Mouse (Mus musculus): ENCODE results near the gene Golph3l. TPM values are rescaled to one million over a fixed set of nuclear protein-coding genes. Genes with fewer than 3 reads are reported as not detected.

Golph3l gene
- polyA plus RNA-seq, 1 experiment = 39.0 TPM

DNA sequence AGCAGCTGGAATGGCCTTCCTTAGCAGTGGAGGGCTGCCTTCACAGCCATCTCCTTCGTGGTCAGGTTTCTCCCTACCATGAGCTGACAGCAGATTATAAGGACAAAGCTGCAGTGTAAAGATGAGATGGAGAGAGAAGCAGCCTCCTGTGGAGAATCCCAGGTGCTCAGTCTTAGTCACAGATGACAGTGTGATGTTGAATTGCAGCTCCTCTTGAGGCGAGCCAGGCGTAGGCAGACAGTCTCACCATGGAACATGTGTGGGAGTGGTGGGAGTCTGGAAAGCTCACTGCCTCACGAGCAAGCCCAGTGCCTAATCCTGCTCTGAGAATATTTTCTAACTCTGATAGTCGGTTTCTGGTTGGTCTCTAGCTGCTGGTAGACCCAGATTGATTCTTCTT, 39.0 kb downstream of the Golph3l start:
- H3K4me3 ChIP-seq (ENCODE audit: low read depth, low read length) = no peak overlapping the region
- peaks cover 6% of the 10 kb centered on the region for H3K4me1 ChIP-seq (ENCODE audit: control insufficient read depth, insufficient read depth, low read length)
- H3K9me3 ChIP-seq (replicated peaks; ENCODE audit: control insufficient read depth, insufficient read depth, low read length, poor library complexity, severe bottlenecking) = no peaks in the 10 kb centered on the region
- no peaks in the 10 kb centered on the region for H3K27me3 ChIP-seq (ENCODE audit: control insufficient read depth, insufficient read depth, low read length, poor library complexity, severe bottlenecking)
- TF ChIP-seq EP300 (IDR thresholded peaks at IDR 0.05; ENCODE audit: insufficient read depth, low read depth, low read length) (no peak), POLR2A (IDR thresholded peaks at IDR 0.05; ENCODE audit: insufficient read depth, low read length) (no peak), CTCF (IDR thresholded peaks at IDR 0.05; ENCODE audit: low read depth, low read length) (no peak)
- H3K27ac ChIP-seq (ENCODE audit: insufficient read depth, low read length) = no peak overlapping the region
- peaks cover 48% of the 10 kb centered on the region for H3K36me3 ChIP-seq (ENCODE audit: control insufficient read depth, insufficient read depth, low read length, poor library complexity, severe bottlenecking)
- no peak overlapping the region for H3K9ac ChIP-seq (ENCODE audit: low read depth, poor library complexity, severe bottlenecking)

DNA sequence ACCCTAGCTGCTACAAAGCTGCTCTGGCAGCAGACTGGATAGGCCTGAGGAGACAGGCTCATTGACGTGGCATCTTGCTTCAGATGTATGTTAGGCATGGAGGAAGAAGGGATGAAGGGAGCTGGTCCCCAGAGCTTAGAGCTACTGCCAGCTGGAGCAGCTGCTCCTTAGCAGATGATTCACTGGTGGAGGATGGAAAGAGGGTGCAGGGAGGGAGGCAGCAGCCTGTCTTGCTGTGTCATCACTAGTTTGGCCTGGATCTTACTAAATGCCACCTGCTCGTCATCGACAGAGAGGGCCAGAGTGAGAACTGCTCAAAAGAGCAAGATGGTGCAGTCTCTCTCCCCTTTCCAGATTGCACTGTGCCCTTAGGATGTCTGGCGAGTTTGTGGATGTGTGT, 41.0 kb downstream of the Golph3l start:
- H3K27ac ChIP-seq (ENCODE audit: insufficient read depth, low read length) = no peak overlapping the region
- H3K9ac ChIP-seq (ENCODE audit: low read depth, poor library complexity, severe bottlenecking) = no peak overlapping the region
- peaks cover 5% of the 10 kb centered on the region for H3K4me1 ChIP-seq (ENCODE audit: control insufficient read depth, insufficient read depth, low read length)
- peaks cover 61% of the 10 kb centered on the region for H3K36me3 ChIP-seq (ENCODE audit: control insufficient read depth, insufficient read depth, low read length, poor library complexity, severe bottlenecking)
- H3K4me3 ChIP-seq (ENCODE audit: low read depth, low read length) = no peak overlapping the region
- no peaks in the 10 kb centered on the region for H3K9me3 ChIP-seq (replicated peaks; ENCODE audit: control insufficient read depth, insufficient read depth, low read length, poor library complexity, severe bottlenecking)
- TF ChIP-seq POLR2A (IDR thresholded peaks at IDR 0.05; ENCODE audit: insufficient read depth, low read length) (no peak), CTCF (IDR thresholded peaks at IDR 0.05; ENCODE audit: low read depth, low read length) (no peak), EP300 (IDR thresholded peaks at IDR 0.05; ENCODE audit: insufficient read depth, low read depth, low read length) (no peak)
- H3K27me3 ChIP-seq (ENCODE audit: control insufficient read depth, insufficient read depth, low read length, poor library complexity, severe bottlenecking) = no peaks in the 10 kb centered on the region

DNA sequence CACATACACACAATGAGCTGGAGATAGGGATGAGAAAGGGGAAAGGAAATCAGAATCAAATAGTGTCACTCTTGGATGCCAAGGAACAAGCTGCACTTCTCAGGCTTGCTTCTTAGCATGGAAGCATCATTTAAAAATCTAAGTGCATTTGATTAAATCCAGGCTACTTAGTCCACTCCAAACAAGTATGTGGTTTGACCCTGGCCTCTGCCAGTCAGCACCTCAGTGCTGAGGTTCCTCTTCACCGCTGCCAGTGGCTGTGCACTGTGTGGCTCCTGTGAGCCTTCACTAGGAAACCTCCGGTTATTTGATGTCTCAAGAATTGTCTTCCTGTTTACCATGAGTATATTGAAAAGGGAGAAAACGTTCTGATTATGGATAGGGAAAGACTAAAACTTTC, 42.1 kb downstream of the Golph3l start:
- no peak for TF ChIP-seq POLR2A (IDR thresholded peaks at IDR 0.05; ENCODE audit: insufficient read depth, low read length)
- no peak for TF ChIP-seq CTCF (IDR thresholded peaks at IDR 0.05; ENCODE audit: low read depth, low read length)
- no peak for TF ChIP-seq EP300 (IDR thresholded peaks at IDR 0.05; ENCODE audit: insufficient read depth, low read depth, low read length)
- H3K36me3 ChIP-seq (ENCODE audit: control insufficient read depth, insufficient read depth, low read length, poor library complexity, severe bottlenecking) = peaks cover 68% of the 10 kb centered on the region
- no peak overlapping the region for H3K9ac ChIP-seq (ENCODE audit: low read depth, poor library complexity, severe bottlenecking)

DNA sequence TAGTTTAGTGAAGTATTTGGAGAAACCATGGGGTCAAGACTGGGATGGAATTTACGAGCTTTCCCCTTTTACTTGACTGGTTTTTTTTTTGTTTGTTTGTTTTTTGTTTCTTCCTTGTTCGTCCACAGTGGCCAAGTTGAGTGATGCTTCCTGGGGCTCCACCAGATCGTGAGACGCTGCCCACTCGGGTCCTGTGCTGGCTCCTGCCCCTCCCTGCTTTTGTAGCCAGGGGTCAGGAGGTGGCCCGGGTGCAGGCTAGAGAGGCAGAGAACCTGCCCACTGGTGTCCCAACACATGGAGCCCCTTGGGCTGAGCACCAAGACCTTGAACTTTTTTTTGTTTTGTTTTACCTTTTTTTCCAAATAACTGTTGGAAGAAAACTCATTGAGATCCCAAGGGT, 42.6 kb downstream of the Golph3l start:
- H3K4me3 ChIP-seq (ENCODE audit: low read depth, low read length) = no peak overlapping the region
- no peaks in the 10 kb centered on the region for H3K9me3 ChIP-seq (replicated peaks; ENCODE audit: control insufficient read depth, insufficient read depth, low read length, poor library complexity, severe bottlenecking)
- H3K36me3 ChIP-seq (ENCODE audit: control insufficient read depth, insufficient read depth, low read length, poor library complexity, severe bottlenecking) = peaks cover 68% of the 10 kb centered on the region
- no peaks in the 10 kb centered on the region for H3K27me3 ChIP-seq (ENCODE audit: control insufficient read depth, insufficient read depth, low read length, poor library complexity, severe bottlenecking)
- H3K9ac ChIP-seq (ENCODE audit: low read depth, poor library complexity, severe bottlenecking) = peak overlapping the region; percentile 17; the same call in 1 of the 2 replicates
- TF ChIP-seq CTCF (IDR thresholded peaks at IDR 0.05; ENCODE audit: low read depth, low read length) (no peak), POLR2A (IDR thresholded peaks at IDR 0.05; ENCODE audit: insufficient read depth, low read length) (no peak), EP300 (IDR thresholded peaks at IDR 0.05; ENCODE audit: insufficient read depth, low read depth, low read length) (no peak)
- H3K4me1 ChIP-seq (ENCODE audit: control insufficient read depth, insufficient read depth, low read length) = peaks cover 6% of the 10 kb centered on the region
- H3K27ac ChIP-seq (ENCODE audit: insufficient read depth, low read length) = no peak overlapping the region

More for the DNA sequence above, 42.1 kb downstream of the Golph3l start:
- Histone ChIP-seq H3K4me3 (ENCODE audit: low read depth, low read length) (no peak overlapping the region), H3K9me3 (replicated peaks; ENCODE audit: control insufficient read depth, insufficient read depth, low read length, poor library complexity, severe bottlenecking) (no peaks in the 10 kb centered on the region), H3K27me3 (ENCODE audit: control insufficient read depth, insufficient read depth, low read length, poor library complexity, severe bottlenecking) (no peaks in the 10 kb centered on the region), H3K4me1 (ENCODE audit: control insufficient read depth, insufficient read depth, low read length) (peaks cover 6% of the 10 kb centered on the region), H3K27ac (ENCODE audit: insufficient read depth, low read length) (no peak overlapping the region)

DNA sequence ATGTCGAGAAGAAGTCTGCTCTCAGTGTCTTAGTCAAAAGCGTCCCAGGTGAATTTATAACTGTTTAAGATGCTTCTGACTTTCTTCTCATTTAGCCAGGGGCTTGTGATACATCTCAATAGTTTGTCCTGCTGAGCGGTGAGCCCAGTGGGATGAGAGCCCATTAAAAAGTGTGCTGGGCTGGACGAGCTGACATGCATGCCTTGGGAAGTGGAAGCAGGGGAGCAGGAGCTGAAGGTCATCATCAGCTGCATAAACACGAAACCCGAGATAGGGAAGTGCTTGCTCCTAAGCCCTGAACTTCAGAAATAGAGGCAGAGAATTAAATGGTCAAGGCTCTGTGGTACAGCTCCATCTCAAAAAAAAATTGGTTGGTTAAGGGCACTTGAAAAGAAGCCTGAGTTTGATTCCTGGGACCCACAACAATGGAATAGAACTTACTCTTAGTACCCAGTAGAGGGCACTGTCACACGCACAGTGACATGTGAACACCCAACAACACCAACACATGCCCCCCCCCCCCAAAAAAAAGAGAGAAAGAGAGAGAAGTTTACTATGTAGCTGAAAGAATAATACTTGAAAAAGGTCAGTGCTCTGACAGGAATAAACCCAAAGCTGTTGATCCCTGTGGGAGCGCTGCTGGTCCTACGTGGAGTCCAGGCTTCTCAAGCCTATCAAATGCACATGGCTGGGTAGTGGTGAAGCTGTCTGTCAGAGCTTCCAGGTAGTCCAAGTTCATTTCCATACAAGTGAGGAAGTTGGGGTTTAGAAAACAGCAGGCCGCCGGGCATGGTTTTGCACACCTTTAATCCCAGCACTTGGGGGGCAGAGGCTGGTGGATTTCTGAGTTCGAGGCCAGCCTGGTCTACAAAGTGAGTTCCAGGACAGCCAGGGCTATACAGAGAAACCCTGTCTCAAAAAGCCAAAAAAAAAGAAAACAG, 44.2 kb downstream of the Golph3l start:
- Histone ChIP-seq H3K9me3 (replicated peaks; ENCODE audit: control insufficient read depth, insufficient read depth, low read length, poor library complexity, severe bottlenecking) (no peaks in the 10 kb centered on the region), H3K9ac (ENCODE audit: low read depth, poor library complexity, severe bottlenecking) (no peak overlapping the region), H3K36me3 (ENCODE audit: control insufficient read depth, insufficient read depth, low read length, poor library complexity, severe bottlenecking) (peaks cover 58% of the 10 kb centered on the region), H3K27me3 (ENCODE audit: control insufficient read depth, insufficient read depth, low read length, poor library complexity, severe bottlenecking) (no peaks in the 10 kb centered on the region), H3K4me3 (ENCODE audit: low read depth, low read length) (no peak overlapping the region), H3K4me1 (ENCODE audit: control insufficient read depth, insufficient read depth, low read length) (peaks cover 6% of the 10 kb centered on the region), H3K27ac (ENCODE audit: insufficient read depth, low read length) (peak overlapping the region; percentile 13; the same call in 1 of the 2 replicates)
- TF ChIP-seq EP300 (IDR thresholded peaks at IDR 0.05; ENCODE audit: insufficient read depth, low read depth, low read length) (no peak), CTCF (IDR thresholded peaks at IDR 0.05; ENCODE audit: low read depth, low read length) (no peak), POLR2A (IDR thresholded peaks at IDR 0.05; ENCODE audit: insufficient read depth, low read length) (no peak)

DNA sequence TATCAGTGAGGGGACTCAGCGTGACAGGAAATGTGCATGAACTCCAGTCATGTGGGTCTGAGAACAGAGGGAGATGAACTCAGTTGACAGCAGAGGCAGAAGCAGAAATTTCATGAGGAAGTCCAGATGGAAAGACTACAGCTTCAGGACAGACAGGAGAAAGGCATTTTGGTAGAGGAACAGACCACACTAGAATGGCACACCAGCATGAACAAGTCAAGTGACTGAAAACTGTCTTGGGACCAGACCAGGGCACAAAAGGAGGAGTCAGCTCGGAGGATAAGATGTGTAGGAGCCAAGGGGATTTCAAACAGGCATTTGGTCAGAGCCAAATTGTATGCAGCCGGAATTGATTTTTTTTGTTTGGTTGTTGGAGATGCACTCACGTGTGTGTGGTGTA, 46.9 kb downstream of the Golph3l start:
- no peak overlapping the region for H3K9ac ChIP-seq (ENCODE audit: low read depth, poor library complexity, severe bottlenecking)
- peaks cover 12% of the 10 kb centered on the region for H3K4me1 ChIP-seq (ENCODE audit: control insufficient read depth, insufficient read depth, low read length)
- H3K9me3 ChIP-seq (replicated peaks; ENCODE audit: control insufficient read depth, insufficient read depth, low read length, poor library complexity, severe bottlenecking) = no peaks in the 10 kb centered on the region
- H3K36me3 ChIP-seq (ENCODE audit: control insufficient read depth, insufficient read depth, low read length, poor library complexity, severe bottlenecking) = peaks cover 36% of the 10 kb centered on the region
- peak overlapping the region; percentile 86 for H3K27ac ChIP-seq (ENCODE audit: insufficient read depth, low read length)
- no peaks in the 10 kb centered on the region for H3K27me3 ChIP-seq (ENCODE audit: control insufficient read depth, insufficient read depth, low read length, poor library complexity, severe bottlenecking)
- TF ChIP-seq CTCF (IDR thresholded peaks at IDR 0.05; ENCODE audit: low read depth, low read length) = no peak
- TF ChIP-seq EP300 (IDR thresholded peaks at IDR 0.05; ENCODE audit: insufficient read depth, low read depth, low read length) = no peak
- TF ChIP-seq POLR2A (IDR thresholded peaks at IDR 0.05; ENCODE audit: insufficient read depth, low read length) = no peak
- H3K4me3 ChIP-seq (ENCODE audit: low read depth, low read length) = no peak overlapping the region
